Mouse (Mus musculus): Measurements from ENCODE around the gene Rangrf. TPM values are rescaled to one million over a fixed set of nuclear protein-coding genes. Genes with fewer than 3 reads are reported as not detected.
A peak's percentile ranks its signal among the peaks of the same experiment; 100 is the strongest.
"Not testable (repeated sequence)": the region's sequence is repeated elsewhere in the genome, so short reads cannot be mapped to it uniquely, and the experiment has no call there.

The Rangrf gene
- polyA plus RNA-seq, 1 experiment from 2014 or later = 9.4 TPM

- Histone ChIP-seq H3K4me3 (ENCODE audit: low read depth, low read length) (no peak overlapping the region), H3K27ac (ENCODE audit: low read depth) (no peak overlapping the region), H3K4me2 (ENCODE audit: low read depth, low read length) (no peak overlapping the region), H3K27me3 (ENCODE audit: insufficient read depth, low read length) (0 out of 2 replicates have a peak, but pooled peaks cover 2% of the 10 kb centered on the region), H3K36me3 (replicated peaks; ENCODE audit: insufficient read depth, low read length) (no peaks in the 10 kb centered on the region), H3K9ac (replicated peaks) (no peak overlapping the region), H3K4me1 (ENCODE audit: insufficient read depth) (peaks cover 21% of the 10 kb centered on the region), H3K9me3 (ENCODE audit: low read length) (no peaks in the 10 kb centered on the region)
- TF ChIP-seq CTCF (IDR thresholded peaks at IDR 0.05; ENCODE audit: low read depth) (no peak), EP300 (IDR thresholded peaks at IDR 0.05; ENCODE audit: low read depth) (no peak)
- no peak for ATAC-seq
- 86% methylated on average over 11 of the region's 11 CpGs for WGBS (ENCODE audit: insufficient replicate concordance)
- DNase-seq = no peak
Observed at GRCm38 (mm10) chr11:68968752-68969151, 6.2 kb downstream of the Rangrf start.

GRCm38 (mm10) chr11:68967337-68968282, 7.4 kb downstream of the Rangrf start, which contains the start of gene Slc25a35:
TSS of gene Slc25a35 (plus strand) at chr11:68968131.
- TF ChIP-seq CTCF (IDR thresholded peaks at IDR 0.05; ENCODE audit: low read depth) (peak; percentile 45; the same call in 1 of the 2 replicates), EP300 (IDR thresholded peaks at IDR 0.05; ENCODE audit: low read depth) (no peak)
- DNase-seq = peak; percentile 90
- Histone ChIP-seq H3K9me3 (ENCODE audit: low read length) (no peaks in the 10 kb centered on the region), H3K9ac (replicated peaks) (peak within 1 kb of the TSS; percentile 47), H3K36me3 (replicated peaks; ENCODE audit: insufficient read depth, low read length) (no peaks in the 10 kb centered on the region), H3K27me3 (ENCODE audit: insufficient read depth, low read length) (0 out of 2 replicates have a peak, but pooled peaks cover 2% of the 10 kb centered on the region), H3K27ac (ENCODE audit: low read depth) (peak within 1 kb of the TSS; percentile 44; the same call in 1 of the 2 replicates), H3K4me1 (ENCODE audit: insufficient read depth) (peaks cover 14% of the 10 kb centered on the region), H3K4me3 (ENCODE audit: low read depth, low read length) (peak within 1 kb of the TSS; percentile 60), H3K4me2 (ENCODE audit: low read depth, low read length) (peak within 1 kb of the TSS; percentile 89)
- under 1% methylated on average over 50 of the region's 50 CpGs for WGBS (ENCODE audit: insufficient replicate concordance)
- ATAC-seq = peak; percentile 98

- TF ChIP-seq EP300 (IDR thresholded peaks at IDR 0.05; ENCODE audit: low read depth) (no peak), CTCF (IDR thresholded peaks at IDR 0.05; ENCODE audit: low read depth) (no peak)
- H3K27me3 ChIP-seq (ENCODE audit: insufficient read depth, low read length) = 0 out of 2 replicates have a peak, but pooled peaks cover 2% of the 10 kb centered on the region
- no peaks in the 10 kb centered on the region for H3K36me3 ChIP-seq (replicated peaks; ENCODE audit: insufficient read depth, low read length)
- no peak overlapping the region for H3K27ac ChIP-seq (ENCODE audit: low read depth)
- no peak overlapping the region for H3K4me2 ChIP-seq (ENCODE audit: low read depth, low read length)
- 45% methylated on average over 1 of the region's 1 CpGs for WGBS (ENCODE audit: insufficient replicate concordance)
- no peaks in the 10 kb centered on the region for H3K9me3 ChIP-seq (ENCODE audit: low read length)
- H3K9ac ChIP-seq (replicated peaks) = no peak overlapping the region
- H3K4me3 ChIP-seq (ENCODE audit: low read depth, low read length) = no peak overlapping the region
- DNase-seq (no peak), ATAC-seq (no peak)
- peaks cover 14% of the 10 kb centered on the region for H3K4me1 ChIP-seq (ENCODE audit: insufficient read depth)
Observed at GRCm38 (mm10) chr11:68966554-68966953, 8.4 kb downstream of the Rangrf start.

- no peaks in the 10 kb centered on the region for H3K36me3 ChIP-seq (replicated peaks; ENCODE audit: insufficient read depth, low read length)
- H3K4me2 ChIP-seq (ENCODE audit: low read depth, low read length) = no peak overlapping the region
- H3K9ac ChIP-seq (replicated peaks) = no peak overlapping the region
- peak; percentile 75 for DNase-seq
- no peak overlapping the region for H3K27ac ChIP-seq (ENCODE audit: low read depth)
- H3K9me3 ChIP-seq (ENCODE audit: low read length) = no peaks in the 10 kb centered on the region
- no peak overlapping the region for H3K4me3 ChIP-seq (ENCODE audit: low read depth, low read length)
- no peak for TF ChIP-seq EP300 (IDR thresholded peaks at IDR 0.05; ENCODE audit: low read depth)
- TF ChIP-seq CTCF (IDR thresholded peaks at IDR 0.05; ENCODE audit: low read depth) = peak; percentile 76
- H3K4me1 ChIP-seq (ENCODE audit: insufficient read depth) = peaks cover 14% of the 10 kb centered on the region
- no peak for ATAC-seq
- 0 out of 2 replicates have a peak, but pooled peaks cover 2% of the 10 kb centered on the region for H3K27me3 ChIP-seq (ENCODE audit: insufficient read depth, low read length)
- 29% methylated on average over 3 of the region's 3 CpGs for WGBS (ENCODE audit: insufficient replicate concordance)
Observed at GRCm38 (mm10) chr11:68965845-68966244, 9.1 kb downstream of the Rangrf start.

- Histone ChIP-seq H3K27ac (ENCODE audit: low read depth) (no peak overlapping the region), H3K9ac (replicated peaks) (no peak overlapping the region), H3K9me3 (ENCODE audit: low read length) (no peaks in the 10 kb centered on the region), H3K4me3 (ENCODE audit: low read depth, low read length) (no peak overlapping the region), H3K27me3 (ENCODE audit: insufficient read depth, low read length) (0 out of 2 replicates have a peak, but pooled peaks cover 2% of the 10 kb centered on the region), H3K4me1 (ENCODE audit: insufficient read depth) (peaks cover 14% of the 10 kb centered on the region), H3K36me3 (replicated peaks; ENCODE audit: insufficient read depth, low read length) (no peaks in the 10 kb centered on the region), H3K4me2 (ENCODE audit: low read depth, low read length) (no peak overlapping the region)
- no peak for DNase-seq
- ATAC-seq = no peak
- TF ChIP-seq CTCF (IDR thresholded peaks at IDR 0.05; ENCODE audit: low read depth) = no peak
- TF ChIP-seq EP300 (IDR thresholded peaks at IDR 0.05; ENCODE audit: low read depth) = no peak
Observed at GRCm38 (mm10) chr11:68965050-68965449, 9.9 kb downstream of the Rangrf start.

- DNase-seq (no peak), ATAC-seq (no peak)
- H3K9me3 ChIP-seq (ENCODE audit: low read length) = no peaks in the 10 kb centered on the region
- H3K4me2 ChIP-seq (ENCODE audit: low read depth, low read length) = no peak overlapping the region
- no peaks in the 10 kb centered on the region for H3K36me3 ChIP-seq (replicated peaks; ENCODE audit: insufficient read depth, low read length)
- WGBS (ENCODE audit: insufficient replicate concordance) = 58% methylated on average over 2 of the region's 2 CpGs
- H3K4me3 ChIP-seq (ENCODE audit: low read depth, low read length) = no peak overlapping the region
- TF ChIP-seq CTCF (IDR thresholded peaks at IDR 0.05; ENCODE audit: low read depth) = no peak
- no peak for TF ChIP-seq EP300 (IDR thresholded peaks at IDR 0.05; ENCODE audit: low read depth)
- H3K9ac ChIP-seq (replicated peaks) = no peak overlapping the region
- peaks cover 12% of the 10 kb centered on the region for H3K4me1 ChIP-seq (ENCODE audit: insufficient read depth)
- H3K27me3 ChIP-seq (ENCODE audit: insufficient read depth, low read length) = 0 out of 2 replicates have a peak, but pooled peaks cover 2% of the 10 kb centered on the region
- H3K27ac ChIP-seq (ENCODE audit: low read depth) = no peak overlapping the region
Observed at GRCm38 (mm10) chr11:68963405-68963804, 11.6 kb downstream of the Rangrf start.

- not testable (repeated sequence) for H3K36me3 ChIP-seq (replicated peaks; ENCODE audit: insufficient read depth, low read length); H3K4me1 ChIP-seq (ENCODE audit: insufficient read depth); H3K9ac ChIP-seq (replicated peaks); H3K4me2 ChIP-seq (ENCODE audit: low read depth, low read length); H3K27me3 ChIP-seq (ENCODE audit: insufficient read depth, low read length); DNase-seq; H3K4me3 ChIP-seq (ENCODE audit: low read depth, low read length); ATAC-seq; H3K9me3 ChIP-seq (ENCODE audit: low read length); H3K27ac ChIP-seq (ENCODE audit: low read depth)
- WGBS (ENCODE audit: insufficient replicate concordance) = 47% methylated on average over 11 of the region's 11 CpGs
Observed at GRCm38 (mm10) chr11:68962159-68962558, 12.8 kb downstream of the Rangrf start.
